Mouse (Mus musculus) ovary, postnatal 36 days (tissue): ENCODE data around the gene Ndufb8.

Source experiments
- DNase-seq: peaks from one replicate; pipeline ENCODE4 v3.0.0; 2022; ENCODE audit warnings: low spot score, mixed read lengths

Ndufb8 gene

DNA sequence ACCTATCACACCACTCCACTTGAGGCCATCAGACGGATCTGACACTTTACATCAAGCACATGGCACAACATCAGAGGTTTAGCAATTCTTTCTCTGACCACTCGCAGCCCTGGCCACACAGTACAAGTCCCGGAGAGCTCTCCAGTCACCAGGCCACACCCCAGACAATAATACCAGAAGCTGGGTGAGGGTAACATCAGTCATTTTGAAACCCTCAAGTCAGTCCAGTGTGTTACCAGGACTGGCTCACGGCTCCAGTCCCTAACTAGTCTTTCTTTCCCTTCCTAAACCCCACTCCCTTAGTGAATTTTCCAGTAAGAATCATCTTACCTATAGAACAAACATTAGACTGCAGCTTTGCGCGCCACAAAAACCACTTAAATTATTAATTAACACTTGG lies 25.2 kb downstream of the Ndufb8 start:
- no peak for DNase-seq

- peak; percentile 33 for DNase-seq
Measured at GRCm38 (mm10) chr19:44525551-44526205, 29.6 kb downstream of the Ndufb8 start.

DNA sequence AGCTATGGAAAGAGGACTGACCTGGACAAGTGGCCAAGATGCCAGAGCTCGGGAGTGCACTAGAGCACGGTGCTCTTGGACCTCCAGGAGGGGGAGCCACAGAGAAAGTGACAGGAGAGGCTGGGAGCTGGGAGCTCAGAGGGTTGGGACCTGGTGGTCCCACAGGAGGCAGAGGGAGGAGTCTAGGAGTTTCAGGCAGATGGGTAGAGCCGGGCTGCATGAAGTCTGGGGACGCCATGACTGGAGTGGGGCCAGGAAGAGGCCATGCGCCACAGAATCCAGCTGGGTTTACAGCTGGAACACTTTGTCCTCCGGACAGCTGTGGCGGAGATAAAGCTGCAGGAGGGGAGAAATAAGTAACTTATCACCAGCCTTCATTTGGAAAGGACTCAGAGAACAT lies 36.1 kb downstream of the Ndufb8 start:
- DNase-seq, result peak; percentile 35

GRCm38 (mm10) chr19:44517996-44518768 lies 37.1 kb downstream of the Ndufb8 start:
- DNase-seq, result no peak

DNA sequence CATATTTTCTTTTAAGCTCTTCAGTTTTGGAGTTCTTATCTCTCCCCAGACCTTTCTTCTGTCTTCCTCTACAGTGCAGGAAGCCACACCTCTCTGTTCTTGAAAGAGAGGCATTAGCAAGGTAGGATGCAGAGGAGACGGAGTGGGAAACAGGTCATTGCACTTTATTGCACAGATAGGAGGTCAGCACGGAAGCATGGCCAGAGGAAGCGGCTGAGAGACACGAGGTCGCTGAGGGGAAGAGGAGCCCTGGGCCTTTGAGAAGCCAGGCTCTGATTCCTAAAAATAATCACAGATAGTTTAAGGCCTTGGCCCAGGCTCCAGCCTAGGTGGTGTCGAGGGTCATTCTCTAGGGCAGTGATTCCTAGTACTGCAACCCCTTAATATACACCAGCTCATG lies 39.5 kb downstream of the Ndufb8 start:
- no peak for DNase-seq

DNA sequence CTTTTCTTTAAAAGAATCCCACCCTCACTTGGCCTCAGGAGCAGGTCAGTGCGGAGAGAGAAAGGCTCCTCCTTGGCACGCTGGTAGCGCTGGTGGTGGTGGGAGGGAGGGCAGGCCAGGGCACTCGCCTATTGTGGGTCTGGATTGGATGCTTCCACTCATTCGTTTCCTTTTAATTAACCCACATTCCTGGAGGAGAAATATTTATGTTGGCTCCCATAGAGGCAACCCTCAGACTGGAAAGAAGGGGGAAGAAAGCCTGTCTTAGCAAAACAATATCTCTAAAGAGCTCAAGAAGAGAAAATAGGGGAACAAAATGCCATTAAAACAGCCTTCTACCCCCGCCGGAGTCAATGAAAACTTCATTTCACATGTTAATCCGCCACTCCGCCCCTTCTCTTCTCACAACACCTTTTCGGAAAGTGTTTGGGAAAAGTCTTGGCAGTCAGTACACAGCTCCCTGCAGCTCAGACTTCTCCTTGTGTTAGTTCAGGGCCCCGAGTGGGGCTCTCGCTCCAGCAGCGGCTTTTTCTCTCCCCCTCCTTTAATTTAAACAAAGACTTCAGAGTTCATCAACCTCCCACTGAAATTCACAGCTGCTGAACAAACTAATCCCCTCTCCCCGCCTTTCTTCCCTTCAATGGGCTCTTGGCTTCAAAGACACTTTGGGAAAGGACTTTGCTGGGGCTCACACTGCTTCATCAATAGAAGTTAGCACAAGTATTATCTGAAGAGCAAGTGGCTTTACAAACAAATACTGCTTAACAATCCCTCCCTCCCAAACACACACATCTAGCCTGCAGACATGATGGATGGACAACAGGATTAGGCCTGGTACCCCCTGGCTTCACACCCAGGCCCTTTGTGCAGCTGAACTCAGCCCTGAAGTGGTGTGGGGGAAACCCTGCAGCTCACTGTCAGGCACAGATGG lies 40.5 kb downstream of the Ndufb8 start:
- no peak for DNase-seq

GRCm38 (mm10) chr19:44513921-44514482 lies 41.2 kb downstream of the Ndufb8 start:
- DNase-seq, result no peak

DNA sequence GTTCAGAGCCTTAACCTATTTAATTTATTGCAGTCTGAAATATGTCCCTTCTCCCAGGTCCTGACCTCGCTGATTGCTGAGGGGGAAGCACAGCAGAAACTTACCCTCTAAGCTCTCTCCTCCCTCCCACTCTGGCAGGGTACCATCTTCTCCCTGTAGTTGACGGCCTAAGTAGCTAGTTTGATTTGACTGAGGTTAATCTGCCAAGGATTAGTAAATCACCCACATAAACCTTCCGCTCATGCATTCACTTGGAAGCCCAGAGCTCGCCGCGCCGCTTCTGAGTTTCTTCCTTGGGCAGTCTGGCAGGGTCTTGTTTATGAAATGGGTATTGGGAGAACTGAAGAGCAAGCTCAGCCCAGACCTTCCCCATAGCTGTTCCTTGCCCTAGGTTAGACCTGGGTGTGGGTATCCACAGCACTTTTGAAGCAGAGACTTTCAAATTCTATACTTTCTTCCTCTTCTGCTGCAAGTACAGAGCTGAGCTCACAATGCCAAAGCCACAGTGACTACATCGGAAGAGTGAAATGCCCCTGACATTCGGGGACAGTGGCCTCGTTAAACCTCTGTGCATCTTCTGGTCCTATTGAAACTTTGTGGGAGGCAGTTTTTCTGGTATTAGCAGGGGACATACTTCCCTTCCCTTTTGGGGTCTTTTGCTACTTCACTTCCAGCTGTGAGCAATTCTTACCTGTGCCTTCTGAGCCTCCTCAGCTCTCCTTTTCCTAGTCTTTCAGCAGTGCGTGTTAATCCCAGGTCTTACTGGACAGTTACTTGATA lies 42.0 kb downstream of the Ndufb8 start:
- no peak for DNase-seq

GRCm38 (mm10) chr19:44512601-44513000 lies 42.6 kb downstream of the Ndufb8 start:
- DNase-seq, result no peak

DNA sequence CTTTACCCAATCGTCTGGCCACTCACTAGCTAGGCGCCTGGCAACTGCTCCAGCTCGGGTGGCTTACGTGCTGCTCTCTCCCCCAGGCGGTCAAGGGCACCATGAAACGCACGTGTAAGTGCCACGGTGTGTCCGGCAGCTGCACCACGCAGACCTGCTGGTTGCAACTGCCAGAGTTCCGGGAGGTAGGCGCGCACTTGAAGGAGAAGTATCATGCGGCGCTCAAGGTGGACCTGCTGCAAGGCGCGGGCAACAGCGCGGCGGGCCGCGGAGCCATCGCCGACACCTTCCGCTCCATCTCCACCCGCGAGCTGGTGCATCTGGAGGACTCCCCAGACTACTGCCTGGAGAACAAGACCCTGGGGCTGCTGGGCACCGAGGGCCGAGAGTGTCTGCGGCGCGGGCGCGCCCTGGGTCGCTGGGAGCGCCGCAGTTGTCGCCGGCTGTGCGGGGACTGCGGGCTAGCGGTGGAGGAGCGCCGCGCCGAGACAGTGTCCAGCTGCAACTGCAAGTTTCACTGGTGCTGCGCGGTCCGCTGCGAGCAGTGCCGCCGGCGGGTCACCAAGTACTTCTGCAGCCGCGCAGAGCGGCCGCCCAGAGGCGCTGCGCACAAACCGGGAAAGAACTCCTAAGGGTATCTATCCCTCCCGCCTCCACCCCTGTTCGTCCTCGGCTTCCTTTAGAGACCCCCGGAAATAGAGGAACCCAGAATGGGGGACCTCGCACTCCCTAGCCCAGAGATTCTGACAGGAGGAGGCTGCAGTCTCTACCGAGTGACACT lies 43.6 kb downstream of the Ndufb8 start:
- peak; percentile 48 for DNase-seq

GRCm38 (mm10) chr19:44510534-44511175 lies 44.6 kb downstream of the Ndufb8 start:
- DNase-seq, result no peak

- DNase-seq, result no peak
Measured at GRCm38 (mm10) chr19:44502741-44503140, 52.5 kb downstream of the Ndufb8 start.

GRCm38 (mm10) chr19:44501925-44502324 lies 53.3 kb downstream of the Ndufb8 start:
- no peak for DNase-seq

- no peak for DNase-seq
Measured at GRCm38 (mm10) chr19:44500240-44500639, 55.0 kb downstream of the Ndufb8 start.

DNA sequence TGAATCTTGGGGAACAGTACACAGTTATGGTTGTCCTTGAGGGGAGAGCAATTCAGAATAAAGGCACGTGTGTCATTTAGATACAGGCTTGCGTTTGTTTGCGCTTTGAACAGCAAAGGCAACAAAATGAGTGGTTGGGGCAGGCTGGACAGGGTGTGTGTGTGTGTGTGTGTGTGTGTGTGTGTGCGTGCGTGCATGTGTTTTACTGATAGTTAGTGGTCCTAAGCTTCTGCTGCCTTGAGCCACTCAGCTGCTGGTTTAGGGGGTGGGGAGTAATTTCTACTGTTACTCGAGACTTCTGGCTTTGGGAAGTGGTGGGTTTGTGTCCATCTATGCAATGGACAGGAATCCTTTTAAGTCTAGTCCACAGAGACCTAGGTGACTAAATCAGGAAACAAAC lies 56.3 kb downstream of the Ndufb8 start:
- no peak for DNase-seq
